Mouse (Mus musculus) cortical plate, adult 2 months (tissue): ENCODE results near the gene Vnn1. TPM values are rescaled to one million over a fixed set of nuclear protein-coding genes. Genes with fewer than 3 reads are reported as not detected.

ENCODE experiments used
- H3K27ac ChIP-seq: fragments of 200-500 bp; 2 replicates; pipeline ENCODE4 v1.5.1; 2012; ENCODE audit warnings: low read length, control low read depth, inconsistent platforms; ENCODE audit not compliant: insufficient read depth
- H3K4me1 ChIP-seq: fragments of 200-500 bp; 2 replicates; pipeline ENCODE4 v1.6.1; 2011; ENCODE audit warnings: low read length; ENCODE audit not compliant: control insufficient read depth, insufficient read depth
- H3K4me3 ChIP-seq: fragments of 200-500 bp; 2 replicates; pipeline ENCODE4 v1.5.1; 2011; ENCODE audit warnings: mild to moderate bottlenecking, low read length, control low read depth; ENCODE audit not compliant: insufficient read depth
- CTCF ChIP-seq: fragments of 200-500 bp; IDR thresholded peaks from 2 replicates; pipeline ENCODE4 v1.5.1; 2011; ENCODE audit warnings: mild to moderate bottlenecking, control low read depth, low read length; ENCODE audit not compliant: insufficient read depth; ENCODE audit errors: extremely low read depth
- POLR2A ChIP-seq: fragments of 200-500 bp; IDR thresholded peaks from 2 replicates; pipeline ENCODE4 v1.6.1; 2011; ENCODE audit warnings: mild to moderate bottlenecking, low read length, control low read depth; ENCODE audit not compliant: insufficient read depth; ENCODE audit errors: extremely low read depth
- polyA plus RNA-seq: library from polyadenylated mRNA; depleted of rRNA; stranded (reverse); fragments of >200 nt; gene quantifications from 2 replicates; pipeline ENCODE4 v1.2.3, GENCODE M21; 2012; rRNA removed

Vnn1 gene
- polyA plus RNA-seq, 1 experiment = 0.88 TPM

- no peak overlapping the region for H3K4me3 ChIP-seq
- no peak for TF ChIP-seq CTCF
- no peak for TF ChIP-seq POLR2A
- H3K27ac ChIP-seq = no peak overlapping the region
- no peaks in the 10 kb centered on the region for H3K4me1 ChIP-seq
Measured at GRCm38 (mm10) chr10:23951714-23952113, 57.2 kb downstream of the Vnn1 start.

Other genes starting within 250 kb of the Vnn1 start
- gene Rps12, start 107.4 kb upstream of the Vnn1 start, polyA plus RNA-seq = 1,194 and 1,252 TPM in 2 replicates
- 19.3 and 21.4 TPM in 2 replicates for gene Slc18b1, start 97.7 kb upstream of the Vnn1 start, polyA plus RNA-seq
- gene Vnn3, start 43.2 kb upstream of the Vnn1 start, polyA plus RNA-seq = 0.09 TPM in 1 of 2 replicates, not detected in the other
- not detected in 2 replicates for gene Taar1, start 25.7 kb downstream of the Vnn1 start, polyA plus RNA-seq
- not detected in 2 replicates for gene Taar2, start 43.9 kb downstream of the Vnn1 start, polyA plus RNA-seq
- gene Taar3, start 54.9 kb downstream of the Vnn1 start, polyA plus RNA-seq = not detected in 2 replicates
- not detected in 2 replicates for gene Taar4, start 65.8 kb downstream of the Vnn1 start, polyA plus RNA-seq
- gene Taar5, start 76.0 kb downstream of the Vnn1 start, polyA plus RNA-seq = not detected in 2 replicates
- gene Taar6, start 91.0 kb downstream of the Vnn1 start, polyA plus RNA-seq = not detected in 2 replicates
- not detected in 2 replicates for gene Taar7a, start 98.8 kb downstream of the Vnn1 start, polyA plus RNA-seq
- gene Taar7b, start 105.3 kb downstream of the Vnn1 start, polyA plus RNA-seq = not detected in 2 replicates
- not detected in 2 replicates for gene Taar7d, start 132.5 kb downstream of the Vnn1 start, polyA plus RNA-seq
- gene Taar7e, start 142.9 kb downstream of the Vnn1 start, polyA plus RNA-seq = not detected in 2 replicates
- gene Taar7f, start 154.8 kb downstream of the Vnn1 start, polyA plus RNA-seq = not detected in 2 replicates
- gene Taar8a, start 181.8 kb downstream of the Vnn1 start, polyA plus RNA-seq = not detected in 2 replicates
- not detected in 2 replicates for gene Taar8b, start 197.6 kb downstream of the Vnn1 start, polyA plus RNA-seq
- not detected in 2 replicates for gene Taar8c, start 207.2 kb downstream of the Vnn1 start, polyA plus RNA-seq
- not detected in 2 replicates for gene Taar9, start 214.8 kb downstream of the Vnn1 start, polyA plus RNA-seq